8 mouse cellular contexts compared by ENCODE assay signal in genomic region chr6:118561225-118561624, GRCm38 (mm10). TPM values are rescaled to one million over a fixed set of nuclear protein-coding genes. Genes with fewer than 3 reads are reported as not detected.
A peak's percentile ranks its signal among the peaks of the same experiment; 100 is the strongest.
DNase-seq lines count a peak whose midpoint lies in the region; ATAC-seq and TF ChIP-seq lines count a peak whose summit lies in the region.

No protein-coding gene starts in this region.

- no peaks in the 10 kb centered on the region for H3K27me3 ChIP-seq in embryonic facial prominence, embryonic 12.5 days
- H3K27me3 ChIP-seq in intestine, embryonic 15.5 days (replicated peaks), result no peaks in the 10 kb centered on the region
- H3K27me3 ChIP-seq in neural tube, embryonic 12.5 days (replicated peaks), result no peaks in the 10 kb centered on the region

- DNase-seq in left cerebral cortex, adult 2 months (ENCODE audit: extremely low spot score in 1 of 2, low spot score in 2 of 2), result no peak
- DNase-seq in left cerebral cortex, adult 8-10 months (ENCODE audit: low spot score in 2 of 2), result no peak
- DNase-seq in frontal cortex, postnatal 36 days (ENCODE audit: low spot score in 2 of 2), result no peak
- no peak for DNase-seq in testis, postnatal 14 days (ENCODE audit: low spot score)
- DNase-seq in cerebellum, adult 11-12 months, result no peak

- H3K4me2 ChIP-seq in embryonic facial prominence, embryonic 12.5 days (replicated peaks), result peak overlapping the region; percentile 74
- peak overlapping the region; percentile 93 for H3K4me2 ChIP-seq in intestine, embryonic 15.5 days (replicated peaks)
- peak overlapping the region; percentile 78 for H3K4me2 ChIP-seq in neural tube, embryonic 12.5 days (replicated peaks)

- peak overlapping the region; percentile 63 for H3K4me3 ChIP-seq in left cerebral cortex, adult 2 months
- H3K4me3 ChIP-seq in embryonic facial prominence, embryonic 12.5 days, result peak overlapping the region; percentile 59
- peak overlapping the region; percentile 69 for H3K4me3 ChIP-seq in intestine, embryonic 15.5 days (replicated peaks)
- H3K4me3 ChIP-seq in neural tube, embryonic 12.5 days, result peak overlapping the region; percentile 67

- H3K4me1 ChIP-seq in embryonic facial prominence, embryonic 12.5 days, result 0 out of 2 replicates have a peak, but pooled peaks cover 14% of the 10 kb centered on the region
- H3K4me1 ChIP-seq in intestine, embryonic 15.5 days (replicated peaks), result 0 out of 2 replicates have a peak, but pooled peaks cover 2% of the 10 kb centered on the region
- peaks cover 12% of the 10 kb centered on the region for H3K4me1 ChIP-seq in neural tube, embryonic 12.5 days

- TF ChIP-seq CTCF in left cerebral cortex, adult 2 months (IDR thresholded peaks at IDR 0.05), result no peak

- no peak overlapping the region for H3K27ac ChIP-seq in left cerebral cortex, adult 2 months
- H3K27ac ChIP-seq in embryonic facial prominence, embryonic 12.5 days, result no peak overlapping the region
- H3K27ac ChIP-seq in intestine, embryonic 15.5 days, result no peak overlapping the region
- H3K27ac ChIP-seq in neural tube, embryonic 12.5 days, result no peak overlapping the region

- H3K36me3 ChIP-seq in embryonic facial prominence, embryonic 12.5 days, result peaks cover 27% of the 10 kb centered on the region
- H3K36me3 ChIP-seq in intestine, embryonic 15.5 days, result no peaks in the 10 kb centered on the region; the same call in 1 of the 2 replicates
- peaks cover 20% of the 10 kb centered on the region for H3K36me3 ChIP-seq in neural tube, embryonic 12.5 days

- peak overlapping the region; percentile 77 for H3K9ac ChIP-seq in embryonic facial prominence, embryonic 12.5 days
- H3K9ac ChIP-seq in intestine, embryonic 15.5 days, result peak overlapping the region; percentile 81; the same call in 1 of the 2 replicates
- H3K9ac ChIP-seq in neural tube, embryonic 12.5 days, result peak overlapping the region; percentile 77

- 81% methylated on average over 8 of the region's 8 CpGs for WGBS in embryonic facial prominence, embryonic 12.5 days
- WGBS in intestine, embryonic 15.5 days, result 80% methylated on average over 8 of the region's 8 CpGs
- 85% methylated on average over 8 of the region's 8 CpGs for WGBS in neural tube, embryonic 12.5 days

- intact Hi-C loops in left cerebral cortex, adult 2 months (cut with DNase I), result no loop called here

- no peak for ATAC-seq in embryonic facial prominence, embryonic 12.5 days (ENCODE audit: insufficient number of reproducible peaks, insufficient read depth, low FRiP score, low TSS enrichment)
- ATAC-seq in intestine, embryonic 15.5 days, result no peak
- no peak for ATAC-seq in neural tube, embryonic 12.5 days (ENCODE audit: low FRiP score, low read depth)

- no peaks in the 10 kb centered on the region for H3K9me3 ChIP-seq in embryonic facial prominence, embryonic 12.5 days
- H3K9me3 ChIP-seq in intestine, embryonic 15.5 days, result no peaks in the 10 kb centered on the region
- H3K9me3 ChIP-seq in neural tube, embryonic 12.5 days, result no peaks in the 10 kb centered on the region

RNA-seq across cellular contexts. Expression of gene Ankrd26, which starts 0.8 kb away (rescaled TPM):
- 10 to 100 TPM; 11.8 to 12.8 TPM for total RNA-seq in left cerebral cortex, adult 2 months (2021)
- 10 to 100 TPM in 2 of 4 experiments, 1 to 10 TPM in 2; 8.4 to 12.3 (median 10.4) TPM for total RNA-seq in left cerebral cortex, adult 8-10 months (2022)
- 16.9 and 17.1 TPM in 2 replicates for polyA plus RNA-seq in embryonic facial prominence, embryonic 12.5 days (2016; fragmentation: Nextera tagmentation; extraction: Ambion mirVana)
- 10.5 and 11.2 TPM in 2 replicates for polyA plus RNA-seq in intestine, embryonic 15.5 days (2015; fragmentation: Nextera tagmentation; extraction: Ambion mirVana)
- polyA plus RNA-seq in neural tube, embryonic 12.5 days (2016; fragmentation: Nextera tagmentation; extraction: Ambion mirVana), result 15.5 and 17.1 TPM in 2 replicates
